Mouse (Mus musculus): ENCODE results near the gene Tmem178b.

DNA sequence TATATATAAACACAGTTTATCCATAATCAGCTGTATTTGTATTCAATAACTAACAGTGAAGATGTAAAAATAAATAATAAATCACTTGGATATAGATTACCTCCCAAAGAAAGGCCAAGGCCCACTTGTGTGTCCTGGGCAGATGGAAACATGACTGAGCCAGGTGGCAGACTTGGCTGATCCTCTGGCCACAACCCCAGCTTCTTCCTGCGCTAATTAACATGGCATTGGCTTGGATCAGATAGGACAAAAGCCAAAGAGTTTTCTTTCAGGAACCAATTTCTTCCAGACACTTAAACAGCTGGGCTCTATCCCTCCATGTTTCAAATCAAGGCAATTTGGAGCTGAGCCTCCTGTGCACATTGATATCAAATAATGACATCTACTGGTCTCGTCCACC lies 355.9 kb downstream of the Tmem178b start:
- TF ChIP-seq CTCF (IDR thresholded peaks at IDR 0.05; ENCODE audit: low read depth): no peak
- TF ChIP-seq EP300 (IDR thresholded peaks at IDR 0.05; ENCODE audit: low read depth): no peak

Measured in heart, postnatal 0 days (tissue).